Mouse (Mus musculus): ENCODE measurements around the gene Gstp3. TPM values are rescaled to one million over a fixed set of nuclear protein-coding genes. Genes with fewer than 3 reads are reported as not detected.
"Not testable (repeated sequence)": the region's sequence is repeated elsewhere in the genome, so short reads cannot be mapped to it uniquely, and the experiment has no call there.

The Gstp3 gene
- total and polyA plus RNA-seq, 3 experiments = 1.1 TPM; not detected in 2

GRCm38 (mm10) chr19:4070756-4071155 is 11.4 kb upstream of the Gstp3 start:
- H3K9ac ChIP-seq (ENCODE audit: low read depth, low read length) = no peak overlapping the region
- H3K27me3 ChIP-seq (ENCODE audit: control insufficient read depth, insufficient read depth, low read length) = no peaks in the 10 kb centered on the region
- intact Hi-C loops (cut with DNase I) = no loop called here
- H3K4me3 ChIP-seq = no peak overlapping the region
- no peaks in the 10 kb centered on the region for H3K79me2 ChIP-seq (replicated peaks; ENCODE audit: control insufficient read depth, insufficient read depth, low read length)
- H3K27ac ChIP-seq = no peak overlapping the region
- WGBS = 74% methylated on average over 8 of the region's 8 CpGs
- no peaks in the 10 kb centered on the region; the same call in 1 of the 2 replicates for H3K4me1 ChIP-seq (ENCODE audit: control insufficient read depth, insufficient read depth, low read length)
- no peak for DNase-seq
- TF ChIP-seq EP300 (IDR thresholded peaks at IDR 0.05; ENCODE audit: insufficient read depth, low read depth, low read length) (no peak), POLR2A (IDR thresholded peaks at IDR 0.05; ENCODE audit: insufficient read depth, low read depth, low read length) (no peak), CTCF (IDR thresholded peaks at IDR 0.05) (no peak)
- H3K36me3 ChIP-seq (ENCODE audit: control insufficient read depth, insufficient read depth, low read length) = no peaks in the 10 kb centered on the region

GRCm38 (mm10) chr19:4070311-4070710 is 10.9 kb upstream of the Gstp3 start:
- Histone ChIP-seq H3K27me3 (ENCODE audit: control insufficient read depth, insufficient read depth, low read length) (no peaks in the 10 kb centered on the region), H3K4me1 (ENCODE audit: control insufficient read depth, insufficient read depth, low read length) (no peaks in the 10 kb centered on the region; the same call in 1 of the 2 replicates), H3K36me3 (ENCODE audit: control insufficient read depth, insufficient read depth, low read length) (no peaks in the 10 kb centered on the region), H3K79me2 (replicated peaks; ENCODE audit: control insufficient read depth, insufficient read depth, low read length) (no peaks in the 10 kb centered on the region), H3K4me3 (no peak overlapping the region), H3K9ac (ENCODE audit: low read depth, low read length) (no peak overlapping the region), H3K27ac (no peak overlapping the region)
- no peak for DNase-seq
- TF ChIP-seq CTCF (IDR thresholded peaks at IDR 0.05) = no peak
- no peak for TF ChIP-seq POLR2A (IDR thresholded peaks at IDR 0.05; ENCODE audit: insufficient read depth, low read depth, low read length)
- no peak for TF ChIP-seq EP300 (IDR thresholded peaks at IDR 0.05; ENCODE audit: insufficient read depth, low read depth, low read length)
- 82% methylated on average over 15 of the region's 15 CpGs for WGBS
- intact Hi-C loops (cut with DNase I) = no loop called here

- no peak overlapping the region for H3K27ac ChIP-seq
- H3K4me3 ChIP-seq = no peak overlapping the region
- no peaks in the 10 kb centered on the region; the same call in 1 of the 2 replicates for H3K4me1 ChIP-seq (ENCODE audit: control insufficient read depth, insufficient read depth, low read length)
- no peak for DNase-seq
- 81% methylated on average over 15 of the region's 15 CpGs for WGBS
- no peaks in the 10 kb centered on the region for H3K36me3 ChIP-seq (ENCODE audit: control insufficient read depth, insufficient read depth, low read length)
- no peaks in the 10 kb centered on the region for H3K79me2 ChIP-seq (replicated peaks; ENCODE audit: control insufficient read depth, insufficient read depth, low read length)
- no peaks in the 10 kb centered on the region for H3K27me3 ChIP-seq (ENCODE audit: control insufficient read depth, insufficient read depth, low read length)
- TF ChIP-seq CTCF (IDR thresholded peaks at IDR 0.05) (no peak), EP300 (IDR thresholded peaks at IDR 0.05; ENCODE audit: insufficient read depth, low read depth, low read length) (no peak), POLR2A (IDR thresholded peaks at IDR 0.05; ENCODE audit: insufficient read depth, low read depth, low read length) (no peak)
- no peak overlapping the region for H3K9ac ChIP-seq (ENCODE audit: low read depth, low read length)
- intact Hi-C loops (cut with DNase I) = no loop called here
Measured at GRCm38 (mm10) chr19:4068717-4069410, 9.5 kb upstream of the Gstp3 start.

- 92% methylated on average over 2 of the region's 2 CpGs for WGBS
- H3K4me3 ChIP-seq; H3K9ac ChIP-seq (ENCODE audit: low read depth, low read length); DNase-seq; intact Hi-C loops (cut with DNase I); H3K27ac ChIP-seq; H3K36me3 ChIP-seq (ENCODE audit: control insufficient read depth, insufficient read depth, low read length); H3K79me2 ChIP-seq (replicated peaks; ENCODE audit: control insufficient read depth, insufficient read depth, low read length); H3K27me3 ChIP-seq (ENCODE audit: control insufficient read depth, insufficient read depth, low read length); H3K4me1 ChIP-seq (ENCODE audit: control insufficient read depth, insufficient read depth, low read length): not testable (repeated sequence)
Measured at GRCm38 (mm10) chr19:4068242-4068641, 8.9 kb upstream of the Gstp3 start.

GRCm38 (mm10) chr19:4066877-4067276 is 7.5 kb upstream of the Gstp3 start:
- intact Hi-C loops (cut with DNase I) = no loop called here
- H3K27ac ChIP-seq = no peak overlapping the region
- H3K4me3 ChIP-seq = no peak overlapping the region
- H3K27me3 ChIP-seq (ENCODE audit: control insufficient read depth, insufficient read depth, low read length) = no peaks in the 10 kb centered on the region
- no peaks in the 10 kb centered on the region for H3K36me3 ChIP-seq (ENCODE audit: control insufficient read depth, insufficient read depth, low read length)
- no peaks in the 10 kb centered on the region for H3K79me2 ChIP-seq (replicated peaks; ENCODE audit: control insufficient read depth, insufficient read depth, low read length)
- DNase-seq = no peak
- TF ChIP-seq CTCF (IDR thresholded peaks at IDR 0.05) (no peak), EP300 (IDR thresholded peaks at IDR 0.05; ENCODE audit: insufficient read depth, low read depth, low read length) (no peak), POLR2A (IDR thresholded peaks at IDR 0.05; ENCODE audit: insufficient read depth, low read depth, low read length) (no peak)
- no peaks in the 10 kb centered on the region; the same call in 1 of the 2 replicates for H3K4me1 ChIP-seq (ENCODE audit: control insufficient read depth, insufficient read depth, low read length)
- no peak overlapping the region for H3K9ac ChIP-seq (ENCODE audit: low read depth, low read length)

- WGBS = 64% methylated on average over 6 of the region's 6 CpGs
- Histone ChIP-seq H3K9ac (ENCODE audit: low read depth, low read length) (no peak overlapping the region), H3K79me2 (replicated peaks; ENCODE audit: control insufficient read depth, insufficient read depth, low read length) (no peaks in the 10 kb centered on the region), H3K27ac (no peak overlapping the region), H3K36me3 (ENCODE audit: control insufficient read depth, insufficient read depth, low read length) (no peaks in the 10 kb centered on the region), H3K4me1 (ENCODE audit: control insufficient read depth, insufficient read depth, low read length) (no peaks in the 10 kb centered on the region; the same call in 1 of the 2 replicates), H3K4me3 (no peak overlapping the region), H3K27me3 (ENCODE audit: control insufficient read depth, insufficient read depth, low read length) (no peaks in the 10 kb centered on the region)
- no peak for DNase-seq
- intact Hi-C loops (cut with DNase I) = no loop called here
- TF ChIP-seq CTCF (IDR thresholded peaks at IDR 0.05) (no peak), EP300 (IDR thresholded peaks at IDR 0.05; ENCODE audit: insufficient read depth, low read depth, low read length) (no peak), POLR2A (IDR thresholded peaks at IDR 0.05; ENCODE audit: insufficient read depth, low read depth, low read length) (no peak)
Measured at GRCm38 (mm10) chr19:4066280-4066679, 6.9 kb upstream of the Gstp3 start.

GRCm38 (mm10) chr19:4064501-4064900 is 5.1 kb upstream of the Gstp3 start:
- H3K4me3 ChIP-seq; H3K27me3 ChIP-seq (ENCODE audit: control insufficient read depth, insufficient read depth, low read length); H3K9ac ChIP-seq (ENCODE audit: low read depth, low read length); H3K36me3 ChIP-seq (ENCODE audit: control insufficient read depth, insufficient read depth, low read length); H3K79me2 ChIP-seq (replicated peaks; ENCODE audit: control insufficient read depth, insufficient read depth, low read length); DNase-seq; H3K27ac ChIP-seq; H3K4me1 ChIP-seq (ENCODE audit: control insufficient read depth, insufficient read depth, low read length); intact Hi-C loops (cut with DNase I): not testable (repeated sequence)
- WGBS = 0% methylated on average over 7 of the region's 11 CpGs

- H3K9ac ChIP-seq (ENCODE audit: low read depth, low read length); intact Hi-C loops (cut with DNase I); H3K27me3 ChIP-seq (ENCODE audit: control insufficient read depth, insufficient read depth, low read length); H3K4me1 ChIP-seq (ENCODE audit: control insufficient read depth, insufficient read depth, low read length); H3K79me2 ChIP-seq (replicated peaks; ENCODE audit: control insufficient read depth, insufficient read depth, low read length); H3K27ac ChIP-seq; DNase-seq; H3K36me3 ChIP-seq (ENCODE audit: control insufficient read depth, insufficient read depth, low read length); H3K4me3 ChIP-seq: not testable (repeated sequence)
- 35% methylated on average over 4 of the region's 4 CpGs for WGBS
Measured at GRCm38 (mm10) chr19:4063357-4063756, 4.0 kb upstream of the Gstp3 start.

Data from heart, adult 2 months (tissue).